Mouse (Mus musculus): ENCODE results near the gene Emp2. TPM values are rescaled to one million over a fixed set of nuclear protein-coding genes. Genes with fewer than 3 reads are reported as not detected.

The Emp2 gene
- total and polyA plus RNA-seq, 3 experiments, result 0.09 TPM; not detected in 2

- Histone ChIP-seq H3K4me2 (ENCODE audit: insufficient read depth, low read depth, poor library complexity, severe bottlenecking) (no peak overlapping the region), H3K4me1 (ENCODE audit: control insufficient read depth in 1 of 2, insufficient read depth in 2 of 2) (peaks cover 0 to 16% of the 10 kb centered on the region in 2 experiments; a peak in 2 of 4 replicates), H3K79me2 (replicated peaks; ENCODE audit: control insufficient read depth, extremely low read depth, insufficient read depth, poor library complexity, severe bottlenecking) (no peaks in the 10 kb centered on the region), H3K9me3 (replicated peaks; ENCODE audit: low read length) (no peaks in the 10 kb centered on the region), H3K4me3 (replicated peaks in 1 of 3; ENCODE audit: low read depth in 2 of 3, low read length in 2 of 3, poor library complexity in 1 of 3) (no peak overlapping the region), H3K9ac (ENCODE audit: insufficient read depth, low read depth) (no peak overlapping the region), H3K36me3 (replicated peaks in 1 of 2; ENCODE audit: control insufficient read depth in 1 of 2, insufficient read depth in 1 of 2, low read length in 1 of 2) (no peaks in the 10 kb centered on the region), H3K27ac (ENCODE audit: insufficient read depth, low read depth) (no peak overlapping the region), H3K27me3 (replicated peaks) (peaks cover 21% of the 10 kb centered on the region)
- peak; percentile 10 for DNase-seq (ENCODE audit: extremely low read depth)
- in situ Hi-C loops (cut with MboI; ENCODE audit: low pct_ligation_motif_present, low pct_unique_long_range_greater_than_20kb, low sequenced_read_pairs), result no loop called here
- TF ChIP-seq ZMIZ1 (IDR thresholded peaks at IDR 0.05; ENCODE audit: low read depth, low read length) (no peak), POLR2A (IDR thresholded peaks at IDR 0.05; ENCODE audit: low read depth, low read length) (no peak), ETS1 (conservative IDR thresholded peaks at IDR 0.05; ENCODE audit: low read depth, low read length) (no peak)
- dilution Hi-C loops (cut with MboI; ENCODE audit: extremely low pct_ligation_motif_present, extremely low pct_unique_long_range_greater_than_20kb, low sequenced_read_pairs), result no loop called here
Observed at GRCm38 (mm10) chr16:10311086-10311485, 2.7 kb downstream of the Emp2 start.

GRCm38 (mm10) chr16:10310507-10310906 is 3.3 kb downstream of the Emp2 start:
- Histone ChIP-seq H3K9ac (ENCODE audit: insufficient read depth, low read depth) (no peak overlapping the region), H3K27ac (ENCODE audit: insufficient read depth, low read depth) (no peak overlapping the region), H3K9me3 (replicated peaks; ENCODE audit: low read length) (no peaks in the 10 kb centered on the region), H3K4me1 (ENCODE audit: control insufficient read depth in 1 of 2, insufficient read depth in 2 of 2) (peaks cover 0 to 20% of the 10 kb centered on the region in 2 experiments; a peak in 2 of 4 replicates), H3K27me3 (replicated peaks) (peaks cover 21% of the 10 kb centered on the region), H3K4me2 (ENCODE audit: insufficient read depth, low read depth, poor library complexity, severe bottlenecking) (no peak overlapping the region), H3K4me3 (replicated peaks in 1 of 3; ENCODE audit: low read depth in 2 of 3, low read length in 2 of 3, poor library complexity in 1 of 3) (no peak overlapping the region), H3K36me3 (replicated peaks in 1 of 2; ENCODE audit: control insufficient read depth in 1 of 2, insufficient read depth in 1 of 2, low read length in 1 of 2) (no peaks in the 10 kb centered on the region), H3K79me2 (replicated peaks; ENCODE audit: control insufficient read depth, extremely low read depth, insufficient read depth, poor library complexity, severe bottlenecking) (no peaks in the 10 kb centered on the region)
- TF ChIP-seq MEF2A (IDR thresholded peaks at IDR 0.05; ENCODE audit: borderline replicate concordance, low read depth, low read length) (no peak), JUN (IDR thresholded peaks at IDR 0.05; ENCODE audit: insufficient read depth, low read depth, low read length) (no peak), RCOR1 (conservative IDR thresholded peaks at IDR 0.05; ENCODE audit: low read depth, low read length) (no peak), SMC3 (IDR thresholded peaks at IDR 0.05; ENCODE audit: low read depth, low read length) (no peak), CHD2 (IDR thresholded peaks at IDR 0.05; ENCODE audit: low read length) (no peak), ZKSCAN1 (IDR thresholded peaks at IDR 0.05; ENCODE audit: borderline replicate concordance, low read depth, low read length) (no peak), MAFK (IDR thresholded peaks at IDR 0.05; ENCODE audit: insufficient replicate concordance, low read length) (no peak), RAD21 (IDR thresholded peaks at IDR 0.05; ENCODE audit: low read depth, low read length) (no peak), JUND (conservative IDR thresholded peaks at IDR 0.05; ENCODE audit: low read depth, low read length) (no peak), POLR2A (IDR thresholded peaks at IDR 0.05; ENCODE audit: low read depth, low read length) (no peak), ZNF384 (IDR thresholded peaks at IDR 0.05; ENCODE audit: low read depth, low read length) (no peak), POLR2AphosphoS2 (IDR thresholded peaks at IDR 0.05; ENCODE audit: low read depth, low read length) (no peak), EP300 (IDR thresholded peaks at IDR 0.05; ENCODE audit: low read length) (no peak), USF1 (IDR thresholded peaks at IDR 0.05; ENCODE audit: low read depth, low read length) (no peak), TCF12 (IDR thresholded peaks at IDR 0.05; ENCODE audit: low read depth, low read length) (no peak)
- in situ Hi-C loops (cut with MboI; ENCODE audit: low pct_ligation_motif_present, low pct_unique_long_range_greater_than_20kb, low sequenced_read_pairs) (no loop called here), dilution Hi-C loops (cut with MboI; ENCODE audit: extremely low pct_ligation_motif_present, extremely low pct_unique_long_range_greater_than_20kb, low sequenced_read_pairs) (no loop called here)
- no peak for DNase-seq (ENCODE audit: extremely low read depth)
